Mouse (Mus musculus) ES-E14 (cell line): Measurements from ENCODE around the gene Elavl1.

Experiments used
- CHD2 ChIP-seq: IDR thresholded peaks from 2 replicates; pipeline ENCODE4 v1.6.1; 2014; ENCODE audit warnings: mild to moderate bottlenecking, low read depth, low read length, inconsistent platforms
- HCFC1 ChIP-seq: IDR thresholded peaks from 2 replicates; pipeline ENCODE4 v1.6.1; 2012; ENCODE audit warnings: low read length, inconsistent platforms, borderline replicate concordance; ENCODE audit not compliant: insufficient read depth
- MAFK ChIP-seq: IDR thresholded peaks from 2 replicates; pipeline ENCODE4 v1.6.1; 2014; ENCODE audit warnings: mild to moderate bottlenecking, low read depth, low read length, inconsistent platforms; ENCODE audit not compliant: insufficient read depth
- ZC3H11A ChIP-seq: IDR thresholded peaks from 2 replicates; pipeline ENCODE4 v1.6.1; 2012; ENCODE audit warnings: low read depth, mild to moderate bottlenecking, inconsistent platforms, low read length, borderline replicate concordance
- ZNF384 ChIP-seq: IDR thresholded peaks from 2 replicates; pipeline ENCODE4 v1.6.1; 2012; ENCODE audit warnings: low read depth, low read length, inconsistent platforms

GRCm38 (mm10) chr8:4370078-4370477 lies 44.9 kb upstream of the Elavl1 start:
- TF ChIP-seq CHD2, result no peak
- TF ChIP-seq HCFC1, result no peak
- TF ChIP-seq MAFK, result no peak
- TF ChIP-seq ZC3H11A, result peak; percentile 88; the same call in 1 of the 2 replicates
- no peak for TF ChIP-seq ZNF384
